Mouse (Mus musculus) midbrain, embryonic 11.5 days (tissue): ENCODE data around the gene Bdnf. TPM values are rescaled to one million over a fixed set of nuclear protein-coding genes. Genes with fewer than 3 reads are reported as not detected.

Experiments used
- ATAC-seq: fragments of 200-750 bp; cut with Nextera tagmentation; 2 replicates; pipeline ENCODE4 v1.8.0; 2017; ENCODE audit warnings: moderate TSS enrichment, moderate library complexity; ENCODE audit not compliant: low FRiP score
- DNase-seq: peaks from one replicate; pipeline ENCODE4 v3.0.0; 2015; ENCODE audit warnings: low spot score; ENCODE audit errors: missing footprints
- H3K27ac ChIP-seq: fragments of 300-500 bp; sonication (generic); 2 replicates; pipeline ENCODE4 v1.5.1; 2014; ENCODE audit warnings: low read depth, low read length
- H3K27me3 ChIP-seq: fragments of 300-500 bp; sonication (generic); 2 replicates; pipeline ENCODE4 v1.6.1; 2014; ENCODE audit warnings: mild to moderate bottlenecking, low read length, moderate library complexity, mixed read lengths; ENCODE audit not compliant: control insufficient read depth, insufficient read depth
- H3K36me3 ChIP-seq: fragments of 300-500 bp; sonication (generic); 2 replicates; pipeline ENCODE4 v1.6.1; 2014; ENCODE audit warnings: mild to moderate bottlenecking, low read length, moderate library complexity, mixed read lengths; ENCODE audit not compliant: control insufficient read depth, insufficient read depth
- H3K4me1 ChIP-seq: fragments of 300-500 bp; sonication (generic); 2 replicates; pipeline ENCODE4 v1.6.1; 2014; ENCODE audit warnings: low read length; ENCODE audit not compliant: control insufficient read depth, insufficient read depth
- H3K4me2 ChIP-seq: fragments of 300-500 bp; sonication (generic); 2 replicates; pipeline ENCODE4 v1.6.1; 2014; ENCODE audit warnings: mild to moderate bottlenecking, moderate library complexity
- H3K4me3 ChIP-seq: fragments of 300-500 bp; sonication (generic); 2 replicates; pipeline ENCODE4 v1.5.1; 2014; ENCODE audit warnings: low read depth, low read length
- H3K9ac ChIP-seq: fragments of 300-500 bp; sonication (generic); 2 replicates; pipeline ENCODE4 v1.6.1; 2014; ENCODE audit warnings: low read length
- H3K9me3 ChIP-seq: fragments of 300-500 bp; sonication (generic); 2 replicates; pipeline ENCODE4 v1.6.1; 2016; ENCODE audit warnings: low read length; ENCODE audit not compliant: control insufficient read depth
- WGBS: fragments of 180-500 bp; shearing (Covaris S2); extraction: QIAGEN DNeasy Blood & Tissue Kit; methylation state at CpG from one replicate; pipeline ENCODE4 v1.1.7; 2014; 5-methylcytosine and 5-hydroxymethylcytosine counted together
- polyA plus RNA-seq: library from polyadenylated mRNA; unstranded; fragments of >200 nt; fragmentation: Nextera tagmentation; extraction: Ambion mirVana; gene quantifications from 2 replicates; pipeline ENCODE4 v1.2.1, GENCODE M21; 2014

Gene Bdnf
- polyA plus RNA-seq, 1 experiment from 2014 or later = 1.7 TPM

DNA sequence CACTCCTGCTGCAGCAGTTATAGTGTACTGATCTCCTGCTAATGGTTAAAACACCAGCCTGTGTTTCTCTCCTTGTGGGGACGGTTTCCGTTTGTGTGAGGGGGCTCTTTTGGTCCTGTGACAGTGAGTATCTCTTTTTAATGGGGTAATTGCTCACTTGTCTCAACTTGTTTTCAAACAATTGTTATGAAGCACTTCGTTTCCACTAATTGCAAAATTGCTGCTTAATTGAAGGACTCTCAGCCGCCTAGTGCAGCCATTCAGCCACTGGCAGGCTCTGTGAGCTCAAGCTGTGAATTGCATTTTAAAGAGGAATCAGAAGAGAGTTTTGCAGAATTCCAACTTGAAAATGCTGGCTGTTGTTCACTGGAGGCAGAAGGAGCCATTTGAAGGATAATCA, 22.7 kb downstream of the Bdnf start:
- no peak overlapping the region for H3K9ac ChIP-seq
- peaks cover 4% of the 10 kb centered on the region for H3K27me3 ChIP-seq
- no peaks in the 10 kb centered on the region for H3K9me3 ChIP-seq
- peak overlapping the region; percentile 14; the same call in 1 of the 2 replicates for H3K4me2 ChIP-seq
- ATAC-seq (no peak), DNase-seq (no peak)
- WGBS = 9% methylated on average over 4 of the region's 4 CpGs
- H3K36me3 ChIP-seq = no peaks in the 10 kb centered on the region
- no peak overlapping the region for H3K27ac ChIP-seq
- H3K4me1 ChIP-seq = peaks cover 9% of the 10 kb centered on the region; the same call in 1 of the 2 replicates
- H3K4me3 ChIP-seq = no peak overlapping the region

DNA sequence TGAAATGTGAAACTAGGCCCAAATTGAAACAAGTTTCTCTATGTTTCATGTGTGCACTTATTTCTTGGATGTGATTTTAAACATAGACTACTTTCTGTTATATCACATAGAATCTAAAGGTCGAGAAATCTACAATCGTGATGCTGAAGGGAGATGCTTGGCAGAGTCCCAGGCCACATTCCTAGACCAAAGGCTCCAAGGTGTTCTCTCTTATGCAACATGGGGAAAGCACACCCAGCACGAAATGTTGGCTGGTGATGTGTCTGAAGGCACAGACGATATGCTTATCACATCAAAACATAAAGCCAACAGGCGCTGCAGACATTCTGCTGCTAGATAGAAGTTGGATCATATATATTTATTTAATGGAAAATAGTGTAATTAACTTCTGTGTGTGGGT, 25.8 kb downstream of the Bdnf start:
- ATAC-seq = no peak
- H3K27ac ChIP-seq = no peak overlapping the region
- 83% methylated on average over 5 of the region's 5 CpGs for WGBS
- H3K36me3 ChIP-seq = no peaks in the 10 kb centered on the region
- H3K9ac ChIP-seq = no peak overlapping the region
- H3K4me3 ChIP-seq = no peak overlapping the region
- DNase-seq = no peak
- H3K4me2 ChIP-seq = no peak overlapping the region
- H3K4me1 ChIP-seq = no peaks in the 10 kb centered on the region
- no peaks in the 10 kb centered on the region for H3K9me3 ChIP-seq
- no peaks in the 10 kb centered on the region for H3K27me3 ChIP-seq

DNA sequence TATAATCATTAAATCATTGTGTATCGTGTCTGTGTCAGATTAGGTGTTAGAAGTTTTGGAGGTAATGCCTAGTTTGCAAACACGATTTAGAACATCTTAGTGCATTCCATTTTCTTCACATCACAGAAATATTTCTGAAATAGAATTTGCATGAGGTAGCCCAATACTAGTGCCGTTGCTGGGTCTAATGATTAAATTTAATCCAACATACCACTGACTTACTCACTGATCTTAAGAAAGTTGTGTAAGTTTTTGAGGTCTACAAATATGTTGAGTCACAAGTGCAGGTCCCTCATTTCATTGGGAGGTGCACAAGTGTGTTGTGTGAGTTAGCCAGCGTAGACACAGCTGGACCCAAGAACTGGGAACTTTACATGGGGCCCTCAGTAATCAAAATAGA, 29.1 kb downstream of the Bdnf start:
- Histone ChIP-seq H3K27me3 (no peaks in the 10 kb centered on the region), H3K4me2 (no peak overlapping the region), H3K4me3 (no peak overlapping the region), H3K27ac (no peak overlapping the region), H3K9ac (no peak overlapping the region), H3K36me3 (no peaks in the 10 kb centered on the region), H3K9me3 (no peaks in the 10 kb centered on the region), H3K4me1 (no peaks in the 10 kb centered on the region)
- DNase-seq (no peak), ATAC-seq (no peak)
- WGBS = 89% methylated on average over 4 of the region's 4 CpGs

DNA sequence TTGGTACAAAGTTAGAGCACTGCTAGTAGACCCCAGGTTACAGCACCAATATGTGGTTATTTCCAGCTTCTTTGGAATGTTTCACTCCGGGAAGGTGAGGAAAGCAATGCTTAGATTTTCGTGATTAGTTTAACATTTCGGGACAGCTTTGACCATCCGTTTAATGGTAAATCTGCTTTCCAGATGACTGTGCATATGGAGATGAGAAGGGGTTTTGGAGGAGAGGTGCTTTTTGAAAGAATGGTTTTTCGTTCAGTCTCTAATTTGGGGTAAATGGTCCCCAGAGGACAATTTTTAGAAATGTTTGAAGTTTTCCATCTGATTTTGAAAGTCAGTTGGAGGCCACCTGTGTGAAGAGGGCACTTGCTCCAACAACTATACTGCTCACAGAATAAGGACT, 29.6 kb downstream of the Bdnf start:
- no peak for ATAC-seq
- Histone ChIP-seq H3K4me3 (no peak overlapping the region), H3K27ac (no peak overlapping the region), H3K4me1 (no peaks in the 10 kb centered on the region), H3K9ac (no peak overlapping the region), H3K36me3 (no peaks in the 10 kb centered on the region), H3K4me2 (no peak overlapping the region), H3K27me3 (no peaks in the 10 kb centered on the region), H3K9me3 (no peaks in the 10 kb centered on the region)
- DNase-seq = no peak
- 85% methylated on average over 5 of the region's 5 CpGs for whole genome bisulfite sequencing

- H3K27me3 ChIP-seq = no peaks in the 10 kb centered on the region
- H3K36me3 ChIP-seq = no peaks in the 10 kb centered on the region
- no peak for DNase-seq
- no peaks in the 10 kb centered on the region for H3K9me3 ChIP-seq
- 81% methylated on average over 8 of the region's 8 CpGs for WGBS
- no peaks in the 10 kb centered on the region for H3K4me1 ChIP-seq
- H3K4me3 ChIP-seq = no peak overlapping the region
- ATAC-seq = no peak
- H3K9ac ChIP-seq = no peak overlapping the region
- H3K4me2 ChIP-seq = no peak overlapping the region
- no peak overlapping the region for H3K27ac ChIP-seq
Measured at GRCm38 (mm10) chr2:109706524-109706923, 32.0 kb downstream of the Bdnf start.

- H3K4me1 ChIP-seq = no peaks in the 10 kb centered on the region
- no peak overlapping the region for H3K4me2 ChIP-seq
- H3K27me3 ChIP-seq = no peaks in the 10 kb centered on the region
- DNase-seq (no peak), ATAC-seq (no peak)
- no peak overlapping the region for H3K4me3 ChIP-seq
- no peaks in the 10 kb centered on the region for H3K9me3 ChIP-seq
- H3K36me3 ChIP-seq = no peaks in the 10 kb centered on the region
- no peak overlapping the region for H3K9ac ChIP-seq
- H3K27ac ChIP-seq = no peak overlapping the region
- WGBS = 95% methylated on average over 7 of the region's 7 CpGs
Measured at GRCm38 (mm10) chr2:109709346-109709745, 34.8 kb downstream of the Bdnf start.

DNA sequence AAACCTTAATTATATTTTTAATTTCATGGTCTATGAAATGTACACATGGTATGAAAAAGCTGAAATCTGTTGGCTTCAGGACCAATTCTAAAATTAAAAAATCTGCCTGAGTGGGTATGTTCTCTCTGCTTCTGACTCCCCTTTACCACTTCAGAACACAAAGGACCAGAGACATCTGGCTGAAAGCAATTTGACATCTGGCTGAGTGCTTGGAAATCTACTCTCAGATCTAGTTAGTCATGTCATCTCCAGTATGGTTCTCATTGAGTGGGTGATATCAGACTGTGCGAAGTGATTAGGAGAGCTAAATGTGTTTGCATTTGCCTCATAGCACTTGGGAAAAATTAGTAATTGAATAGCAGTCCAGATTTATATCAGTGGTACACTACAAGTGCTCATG, 36.5 kb downstream of the Bdnf start:
- Histone ChIP-seq H3K27ac (no peak overlapping the region), H3K9me3 (no peaks in the 10 kb centered on the region), H3K4me3 (no peak overlapping the region), H3K4me2 (no peak overlapping the region), H3K9ac (no peak overlapping the region), H3K27me3 (no peaks in the 10 kb centered on the region), H3K4me1 (no peaks in the 10 kb centered on the region), H3K36me3 (no peaks in the 10 kb centered on the region)
- no peak for ATAC-seq
- DNase-seq = no peak
- WGBS = 90% methylated on average over 1 of the region's 1 CpGs

GRCm38 (mm10) chr2:109725261-109725660, 50.8 kb downstream of the Bdnf start:
- Histone ChIP-seq H3K4me1 (no peaks in the 10 kb centered on the region; the same call in 1 of the 2 replicates), H3K9ac (no peak overlapping the region), H3K27me3 (no peaks in the 10 kb centered on the region), H3K27ac (no peak overlapping the region), H3K4me3 (no peak overlapping the region), H3K4me2 (no peak overlapping the region), H3K9me3 (no peaks in the 10 kb centered on the region), H3K36me3 (no peaks in the 10 kb centered on the region; the same call in 1 of the 2 replicates)
- 82% methylated on average over 3 of the region's 3 CpGs for WGBS
- DNase-seq (no peak), ATAC-seq (no peak)

DNA sequence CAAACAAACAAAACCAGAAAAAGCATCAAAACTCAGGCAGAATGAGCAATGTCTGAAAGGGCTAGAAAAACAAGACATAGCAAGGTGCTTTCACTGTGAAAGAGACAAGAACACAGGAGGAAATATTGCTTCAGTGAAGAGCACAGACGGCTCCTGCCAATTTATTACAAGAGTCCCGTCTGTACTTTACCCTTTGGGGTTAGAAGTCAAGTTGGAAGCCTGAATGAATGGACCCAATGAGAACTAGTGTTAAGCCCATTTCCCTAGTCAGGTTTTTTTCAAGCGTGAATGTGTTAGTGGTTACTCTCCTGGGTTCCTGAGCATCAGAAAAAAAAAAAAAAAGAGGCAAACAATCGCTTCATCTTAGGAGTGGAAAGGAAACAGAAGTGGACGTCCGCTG, 51.3 kb downstream of the Bdnf start:
- no peaks in the 10 kb centered on the region; the same call in 1 of the 2 replicates for H3K36me3 ChIP-seq
- H3K4me3 ChIP-seq = no peak overlapping the region
- WGBS = 71% methylated on average over 6 of the region's 6 CpGs

GRCm38 (mm10) chr2:109729221-109729620, 54.7 kb downstream of the Bdnf start:
- Histone ChIP-seq H3K9ac (no peak overlapping the region), H3K4me3 (no peak overlapping the region), H3K27me3 (no peaks in the 10 kb centered on the region), H3K36me3 (no peaks in the 10 kb centered on the region), H3K4me1 (no peaks in the 10 kb centered on the region), H3K4me2 (no peak overlapping the region), H3K9me3 (no peaks in the 10 kb centered on the region), H3K27ac (no peak overlapping the region)
- no peak for DNase-seq
- WGBS = 95% methylated on average over 1 of the region's 1 CpGs
- no peak for ATAC-seq

More for the DNA sequence above, 51.3 kb downstream of the Bdnf start:
- Histone ChIP-seq H3K27me3 (no peaks in the 10 kb centered on the region), H3K27ac (no peak overlapping the region), H3K4me2 (no peak overlapping the region), H3K9ac (no peak overlapping the region), H3K4me1 (no peaks in the 10 kb centered on the region; the same call in 1 of the 2 replicates), H3K9me3 (no peaks in the 10 kb centered on the region)
- ATAC-seq = no peak
- DNase-seq = no peak
